Mouse (Mus musculus): Measurements from ENCODE around the gene Il31ra. TPM values are rescaled to one million over a fixed set of nuclear protein-coding genes. Genes with fewer than 3 reads are reported as not detected.

Gene Il31ra
- polyA plus RNA-seq (2015; fragmentation: Nextera tagmentation; extraction: Ambion mirVana): 0.21 and 0.55 TPM in 2 replicates

GRCm38 (mm10) chr13:112594260-112594659 is at the start of gene Il31ra:
Il31ra (minus strand) TSS chr13:112594360.

Other genes with a start within 250 kb of the Il31ra start
- gene Il6st, start 130.3 kb downstream of the Il31ra start, polyA plus RNA-seq (2015; fragmentation: Nextera tagmentation; extraction: Ambion mirVana): 20.4 and 21.1 TPM in 2 replicates
- 1.0 and 1.4 TPM in 2 replicates for gene Ddx4, start 58.1 kb upstream of the Il31ra start, polyA plus RNA-seq (2015; fragmentation: Nextera tagmentation; extraction: Ambion mirVana)
- gene Slc38a9, start 66.4 kb upstream of the Il31ra start, polyA plus RNA-seq (2015; fragmentation: Nextera tagmentation; extraction: Ambion mirVana): 12.9 and 13.7 TPM in 2 replicates
- 99.7 and 101 TPM in 2 replicates for gene Plpp1, start 206.4 kb upstream of the Il31ra start, polyA plus RNA-seq (2015; fragmentation: Nextera tagmentation; extraction: Ambion mirVana)

Data from neural tube, postnatal 0 days (tissue).